Mouse (Mus musculus): ENCODE measurements around the gene Usp36.

GRCm38 (mm10) chr11:118322647-118323046, 32.6 kb upstream of the Usp36 start:
- TF ChIP-seq GATA1 (IDR thresholded peaks at IDR 0.05; ENCODE audit: borderline replicate concordance, low read length) (no peak), FLI1 (IDR thresholded peaks at IDR 0.05; ENCODE audit: low read length) (no peak)
